Mouse (Mus musculus): Measurements from ENCODE around the gene Hecw2. TPM values are rescaled to one million over a fixed set of nuclear protein-coding genes. Genes with fewer than 3 reads are reported as not detected.

The Hecw2 gene
- polyA plus RNA-seq (2015; fragmentation: Nextera tagmentation; extraction: Ambion mirVana): 6.9 and 8.4 TPM in 2 replicates

DNA sequence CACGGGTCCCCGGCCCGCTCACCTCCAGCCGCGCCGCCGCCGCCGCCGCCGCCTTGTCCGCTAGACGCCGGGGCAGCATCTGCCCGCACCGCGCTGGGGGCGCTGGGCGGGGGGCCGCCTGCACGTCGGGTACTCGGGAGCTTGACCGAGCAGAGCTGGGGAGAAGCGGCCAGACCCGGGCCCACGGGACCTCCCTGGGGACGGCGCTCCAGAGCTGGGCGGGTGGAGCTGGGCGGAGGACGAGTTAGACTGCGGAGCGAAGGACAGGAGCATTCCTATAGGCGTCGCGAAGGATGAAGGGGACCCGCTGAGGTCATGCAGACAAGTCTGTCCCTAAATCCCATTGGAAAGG, at the start of gene Hecw2:
TSS of gene Hecw2 (minus strand) at position 215 of the 352 bp plus-strand sequence.
- H3K4me1 ChIP-seq: peaks cover 9% of the 10 kb centered on the region
- H3K9ac ChIP-seq (replicated peaks): peak within 1 kb of the TSS; percentile 87
- under 1% methylated on average over 26 of the region's 38 CpGs for WGBS
- H3K36me3 ChIP-seq: no peaks in the 10 kb centered on the region
- no peaks in the 10 kb centered on the region for H3K27me3 ChIP-seq (replicated peaks)
- H3K9me3 ChIP-seq (replicated peaks): no peaks in the 10 kb centered on the region
- peak within 1 kb of the TSS; percentile 94 for H3K4me3 ChIP-seq (replicated peaks)
- peak within 1 kb of the TSS; percentile 97 for H3K27ac ChIP-seq (replicated peaks)
- H3K4me2 ChIP-seq: peak within 1 kb of the TSS; percentile 69
- peak; percentile 85 for ATAC-seq (ENCODE audit: low FRiP score)

DNA sequence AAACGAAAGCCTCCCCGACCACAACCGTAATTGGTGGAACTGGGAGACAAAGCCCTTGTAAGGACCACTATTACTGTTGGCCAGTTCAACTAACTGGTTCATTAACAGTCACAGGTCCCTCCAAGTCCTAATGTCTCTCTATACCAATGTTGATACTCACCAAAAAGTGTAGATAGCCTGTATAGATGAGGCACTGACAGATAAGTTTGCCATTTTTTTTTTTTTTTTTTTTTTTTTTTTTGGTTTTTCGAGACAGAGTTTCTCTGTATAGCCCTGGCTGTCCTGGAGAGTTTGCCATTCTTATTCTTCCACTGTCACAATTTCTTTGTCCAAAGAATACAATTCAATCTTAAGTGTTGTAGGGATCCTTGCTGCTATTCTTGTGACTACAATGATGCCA, 47.8 kb upstream of the Hecw2 start:
- ATAC-seq (ENCODE audit: low FRiP score): no peak
- no peaks in the 10 kb centered on the region for H3K36me3 ChIP-seq
- no peaks in the 10 kb centered on the region for H3K27me3 ChIP-seq (replicated peaks)
- 95% methylated on average over 4 of the region's 4 CpGs for WGBS
- no peaks in the 10 kb centered on the region for H3K4me1 ChIP-seq
- H3K27ac ChIP-seq (replicated peaks): no peak overlapping the region
- H3K4me3 ChIP-seq (replicated peaks): no peak overlapping the region
- H3K9me3 ChIP-seq (replicated peaks): no peaks in the 10 kb centered on the region
- no peak overlapping the region for H3K4me2 ChIP-seq
- no peak overlapping the region for H3K9ac ChIP-seq (replicated peaks)

DNA sequence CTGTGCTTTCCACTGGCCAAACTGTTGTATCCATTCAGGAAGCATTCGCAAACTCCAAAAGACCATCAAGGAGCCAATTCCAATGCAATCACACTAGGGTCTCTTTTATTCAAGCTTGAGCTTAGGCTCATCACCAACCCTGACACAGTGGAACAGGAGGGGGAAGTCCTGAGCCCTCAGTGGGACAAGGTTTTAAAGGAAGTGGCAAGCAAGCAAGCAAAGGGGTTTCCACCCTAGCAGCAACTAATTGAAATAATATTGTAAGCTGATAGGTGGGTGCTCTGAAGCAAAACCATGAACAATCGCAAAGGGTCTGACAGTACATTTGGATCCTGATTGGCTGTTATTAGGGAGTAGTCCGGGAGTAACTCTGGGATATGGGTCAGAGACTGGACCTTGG, 25.3 kb upstream of the Hecw2 start:
- Histone ChIP-seq H3K9ac (replicated peaks) (no peak overlapping the region), H3K4me2 (no peak overlapping the region), H3K9me3 (replicated peaks) (no peaks in the 10 kb centered on the region), H3K27ac (replicated peaks) (no peak overlapping the region), H3K4me1 (no peaks in the 10 kb centered on the region), H3K4me3 (replicated peaks) (no peak overlapping the region), H3K27me3 (replicated peaks) (no peaks in the 10 kb centered on the region), H3K36me3 (no peaks in the 10 kb centered on the region)
- ATAC-seq (ENCODE audit: low FRiP score): no peak
- 95% methylated on average over 3 of the region's 3 CpGs for WGBS

DNA sequence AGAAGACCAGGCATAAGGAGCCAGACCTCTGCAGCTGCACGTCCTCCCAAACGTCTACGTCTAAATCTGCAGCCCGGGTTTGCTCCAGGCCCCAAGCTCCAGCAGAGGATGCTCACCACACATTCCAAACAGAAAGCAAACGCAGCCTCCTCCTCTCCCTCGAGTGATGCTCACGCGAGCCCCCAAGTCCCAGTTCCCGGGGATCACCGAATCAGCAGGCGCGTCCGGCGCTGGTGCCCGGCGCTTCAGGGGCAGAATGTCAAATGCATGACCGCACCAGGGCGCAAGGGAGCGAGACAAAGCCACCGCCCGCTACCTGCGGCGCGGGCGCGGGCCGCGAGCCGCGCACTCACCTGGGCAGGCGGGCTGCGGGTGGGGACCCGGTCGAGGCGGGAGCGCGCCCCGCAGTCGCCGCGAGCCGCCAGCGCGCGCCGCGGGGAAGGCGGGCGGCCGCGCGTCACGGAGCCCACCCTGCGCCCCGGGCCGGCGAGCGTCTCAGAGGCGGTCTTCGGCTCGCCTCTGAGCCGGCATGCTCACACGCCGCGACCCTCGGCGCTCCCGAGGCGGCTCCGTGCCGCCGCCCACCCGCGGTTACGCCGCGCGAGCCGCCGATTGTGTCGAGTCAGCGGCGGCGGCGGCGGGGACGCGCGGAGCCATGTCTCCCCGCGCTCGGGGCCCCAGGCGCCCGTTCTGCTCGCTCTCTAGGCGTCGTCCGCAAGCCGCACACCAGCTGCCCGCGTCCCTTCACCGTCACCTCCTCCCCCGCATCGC, 600 bp downstream of the Hecw2 start:
- no peaks in the 10 kb centered on the region for H3K9me3 ChIP-seq (replicated peaks)
- no peaks in the 10 kb centered on the region for H3K27me3 ChIP-seq (replicated peaks)
- peak; percentile 94 for ATAC-seq (ENCODE audit: low FRiP score)
- peak overlapping the region; percentile 87 for H3K9ac ChIP-seq (replicated peaks)
- H3K4me2 ChIP-seq: peak overlapping the region; percentile 69
- H3K4me1 ChIP-seq: peaks cover 9% of the 10 kb centered on the region
- peak overlapping the region; percentile 97 for H3K27ac ChIP-seq (replicated peaks)
- H3K4me3 ChIP-seq (replicated peaks): peak overlapping the region; percentile 94
- no peaks in the 10 kb centered on the region for H3K36me3 ChIP-seq
- WGBS: under 1% methylated on average over 66 of the region's 104 CpGs

DNA sequence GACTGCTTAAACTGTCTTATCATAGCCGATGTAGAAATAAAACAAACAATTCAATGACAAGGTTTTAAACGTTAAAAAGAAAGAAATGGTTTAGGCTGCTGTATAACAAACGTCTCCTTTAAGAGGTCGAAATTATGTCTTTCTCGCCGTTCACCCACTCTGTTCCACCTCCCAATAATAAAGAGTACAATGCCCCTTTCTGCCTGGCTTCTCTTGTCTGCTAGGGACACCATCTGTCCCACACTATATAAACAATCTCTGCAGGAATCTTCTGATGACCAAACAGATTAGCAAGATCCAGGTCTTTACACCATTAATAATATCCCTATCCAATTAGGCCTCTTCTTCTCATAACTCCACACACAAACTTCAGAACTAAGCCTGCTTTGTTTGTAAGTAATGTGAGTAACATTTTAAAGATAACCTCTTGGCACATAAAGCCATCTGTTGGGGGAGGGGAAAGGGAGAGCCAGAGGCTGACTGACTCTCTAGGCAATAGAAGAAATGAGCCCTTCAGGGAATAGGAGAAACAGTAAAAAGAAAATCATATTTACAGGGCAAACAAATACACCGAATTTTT, 1.7 kb downstream of the Hecw2 start:
- Histone ChIP-seq H3K36me3 (no peaks in the 10 kb centered on the region), H3K27me3 (replicated peaks) (no peaks in the 10 kb centered on the region), H3K9ac (replicated peaks) (no peak overlapping the region), H3K27ac (replicated peaks) (no peak overlapping the region), H3K4me3 (replicated peaks) (peak overlapping the region; percentile 94), H3K9me3 (replicated peaks) (no peaks in the 10 kb centered on the region), H3K4me2 (peak overlapping the region; percentile 69), H3K4me1 (peaks cover 9% of the 10 kb centered on the region)
- ATAC-seq (ENCODE audit: low FRiP score): no peak
- 23% methylated on average over 7 of the region's 7 CpGs for WGBS

DNA sequence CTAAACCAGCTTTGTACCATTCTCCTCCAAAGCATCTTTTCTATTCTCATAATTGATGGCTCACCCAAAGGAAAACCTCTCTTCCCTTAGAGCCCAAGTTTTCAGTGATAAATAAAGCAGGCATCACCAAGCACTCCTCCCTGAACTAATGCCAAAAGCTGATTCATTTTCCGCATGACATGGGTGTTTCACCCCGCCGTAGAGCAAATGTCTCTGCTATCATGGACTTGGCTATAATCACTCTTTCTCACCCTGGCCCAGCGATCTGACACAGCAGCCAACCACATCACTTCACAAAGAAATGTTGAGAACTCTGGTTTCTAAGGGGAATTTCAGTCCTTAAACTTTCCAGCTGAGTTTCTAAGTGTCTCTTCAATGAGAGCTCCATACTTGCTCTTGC, 7.4 kb downstream of the Hecw2 start:
- Histone ChIP-seq H3K27me3 (replicated peaks) (no peaks in the 10 kb centered on the region), H3K4me3 (replicated peaks) (no peak overlapping the region), H3K36me3 (no peaks in the 10 kb centered on the region), H3K4me2 (no peak overlapping the region), H3K4me1 (peaks cover 3% of the 10 kb centered on the region; the same call in 1 of the 2 replicates), H3K27ac (replicated peaks) (no peak overlapping the region), H3K9me3 (replicated peaks) (no peaks in the 10 kb centered on the region), H3K9ac (replicated peaks) (no peak overlapping the region)
- ATAC-seq (ENCODE audit: low FRiP score): no peak
- WGBS: 77% methylated on average over 4 of the region's 4 CpGs

DNA sequence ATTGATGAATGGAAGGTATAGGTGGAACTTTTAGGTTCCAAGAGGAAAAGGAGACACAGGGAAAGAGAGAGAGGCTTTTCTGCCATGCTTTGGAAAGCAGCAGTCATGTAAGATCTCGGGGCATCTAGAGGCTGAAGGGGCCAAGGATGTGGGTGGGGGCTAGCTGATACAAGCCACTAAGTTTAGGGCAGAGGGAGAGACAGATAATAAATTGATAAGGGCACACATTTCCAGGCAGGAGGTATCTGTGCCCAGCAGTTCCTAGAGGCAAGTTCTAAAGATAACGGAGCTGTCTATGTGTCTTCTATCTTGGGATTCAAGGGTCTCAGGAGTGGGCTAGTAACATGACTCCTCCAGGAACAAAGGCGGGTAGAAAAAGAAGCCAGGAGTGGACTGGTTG, 8.6 kb downstream of the Hecw2 start:
- no peak for ATAC-seq (ENCODE audit: low FRiP score)
- no peak overlapping the region for H3K4me2 ChIP-seq
- 74% methylated on average over 3 of the region's 3 CpGs for WGBS

DNA sequence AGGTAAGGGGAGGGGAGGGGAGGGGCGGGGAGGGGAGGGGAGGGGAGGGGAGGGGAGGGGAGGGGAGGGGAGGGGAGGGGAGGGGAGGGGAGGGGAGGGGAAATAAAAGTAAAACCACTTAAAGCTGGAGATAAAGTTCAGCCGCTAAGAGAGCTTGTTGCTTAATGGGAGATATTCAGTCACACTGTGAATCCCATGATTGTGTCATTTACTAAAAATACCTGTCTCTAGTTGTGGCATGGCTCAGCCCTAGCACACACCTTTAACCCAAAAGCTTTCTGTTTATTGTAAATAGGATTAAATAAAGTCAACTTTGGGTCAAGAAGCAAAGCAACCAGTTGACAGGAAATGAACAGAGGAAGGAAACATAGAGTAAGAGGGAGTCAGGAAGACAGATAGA, 14.3 kb downstream of the Hecw2 start:
- 63% methylated on average over 1 of the region's 2 CpGs for WGBS
- Histone ChIP-seq H3K36me3 (no peaks in the 10 kb centered on the region), H3K9me3 (replicated peaks) (no peaks in the 10 kb centered on the region), H3K27ac (replicated peaks) (no peak overlapping the region), H3K4me3 (replicated peaks) (no peak overlapping the region), H3K9ac (replicated peaks) (no peak overlapping the region), H3K27me3 (replicated peaks) (no peaks in the 10 kb centered on the region), H3K4me2 (no peak overlapping the region), H3K4me1 (no peaks in the 10 kb centered on the region)
- ATAC-seq (ENCODE audit: low FRiP score): no peak

More for the DNA sequence above, 8.6 kb downstream of the Hecw2 start:
- Histone ChIP-seq H3K36me3 (no peaks in the 10 kb centered on the region), H3K27me3 (replicated peaks) (no peaks in the 10 kb centered on the region), H3K9ac (replicated peaks) (no peak overlapping the region), H3K9me3 (replicated peaks) (no peaks in the 10 kb centered on the region), H3K27ac (replicated peaks) (no peak overlapping the region), H3K4me3 (replicated peaks) (no peak overlapping the region), H3K4me1 (no peaks in the 10 kb centered on the region)

DNA sequence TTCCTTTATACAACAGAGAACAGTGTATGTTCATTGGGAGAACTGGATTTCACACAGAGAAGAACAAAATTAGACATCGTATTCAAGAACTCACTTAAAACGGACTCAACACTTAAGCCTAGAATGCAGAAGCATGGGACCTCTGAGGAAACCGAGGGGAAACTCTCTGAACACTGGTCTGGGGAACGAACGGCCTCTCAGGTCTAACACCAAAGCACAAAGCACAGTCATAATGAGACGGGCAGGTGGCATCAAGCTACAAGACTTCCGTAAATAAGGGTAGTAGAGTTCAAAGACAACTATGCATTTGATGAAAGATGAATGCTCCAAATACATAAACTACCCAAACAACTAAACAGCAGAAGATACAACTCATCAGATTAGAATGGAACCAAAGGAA, 15.8 kb downstream of the Hecw2 start:
- Histone ChIP-seq H3K27me3 (replicated peaks) (no peaks in the 10 kb centered on the region), H3K9me3 (replicated peaks) (no peaks in the 10 kb centered on the region), H3K27ac (replicated peaks) (no peak overlapping the region), H3K4me3 (replicated peaks) (no peak overlapping the region), H3K4me1 (no peaks in the 10 kb centered on the region), H3K4me2 (no peak overlapping the region), H3K36me3 (no peaks in the 10 kb centered on the region), H3K9ac (replicated peaks) (no peak overlapping the region)
- ATAC-seq (ENCODE audit: low FRiP score): no peak
- WGBS: 94% methylated on average over 7 of the region's 7 CpGs

DNA sequence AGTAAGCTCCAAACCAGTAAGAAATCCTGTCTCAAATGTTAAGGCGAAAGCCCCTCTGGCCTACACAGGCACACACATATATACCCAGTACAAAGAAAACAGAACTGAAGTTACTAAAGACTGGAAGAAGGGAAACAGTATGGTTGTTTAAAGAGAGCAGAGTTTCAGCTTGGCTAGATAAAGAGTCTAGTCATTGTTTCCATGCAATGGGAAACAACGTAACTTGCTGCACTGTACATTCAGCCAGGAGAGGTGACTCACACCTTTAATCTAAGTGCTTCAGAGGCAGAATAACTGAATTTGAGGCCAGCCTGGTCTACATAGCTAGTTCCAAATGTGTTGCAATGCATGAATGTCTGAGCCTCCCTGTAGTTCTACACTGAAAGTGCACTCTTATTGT, 18.4 kb downstream of the Hecw2 start:
- H3K4me2 ChIP-seq: no peak overlapping the region
- no peak overlapping the region for H3K4me3 ChIP-seq (replicated peaks)
- H3K27me3 ChIP-seq (replicated peaks): no peaks in the 10 kb centered on the region
- H3K4me1 ChIP-seq: no peaks in the 10 kb centered on the region
- no peaks in the 10 kb centered on the region for H3K9me3 ChIP-seq (replicated peaks)
- no peak for ATAC-seq (ENCODE audit: low FRiP score)
- H3K9ac ChIP-seq (replicated peaks): no peak overlapping the region
- 93% methylated on average over 2 of the region's 2 CpGs for WGBS
- H3K36me3 ChIP-seq: no peaks in the 10 kb centered on the region
- no peak overlapping the region for H3K27ac ChIP-seq (replicated peaks)

DNA sequence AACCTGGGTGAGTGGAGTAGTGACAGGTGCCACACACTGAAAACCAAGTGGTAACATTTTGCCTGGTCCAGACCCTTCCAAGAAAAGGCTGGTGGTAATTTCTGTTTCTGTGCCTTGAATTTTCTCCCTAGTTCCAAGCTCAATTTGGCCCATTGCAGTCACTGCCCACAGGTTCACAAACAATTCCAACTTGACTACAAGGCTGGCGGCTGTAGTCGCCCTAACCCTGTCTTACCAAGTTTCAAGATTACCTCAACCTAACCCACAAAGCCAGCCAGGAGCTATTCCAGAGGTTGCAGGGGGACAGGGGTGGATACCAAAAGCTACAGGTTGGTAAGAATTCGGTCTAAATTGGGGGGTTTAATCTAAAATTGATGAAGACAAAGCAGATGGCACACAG, 27.0 kb downstream of the Hecw2 start:
- no peak for ATAC-seq (ENCODE audit: low FRiP score)
- WGBS: 88% methylated on average over 3 of the region's 3 CpGs
- Histone ChIP-seq H3K9ac (replicated peaks) (no peak overlapping the region), H3K9me3 (replicated peaks) (no peaks in the 10 kb centered on the region), H3K4me3 (replicated peaks) (no peak overlapping the region), H3K4me2 (no peak overlapping the region), H3K36me3 (no peaks in the 10 kb centered on the region), H3K27me3 (replicated peaks) (no peaks in the 10 kb centered on the region), H3K4me1 (no peaks in the 10 kb centered on the region), H3K27ac (replicated peaks) (no peak overlapping the region)

DNA sequence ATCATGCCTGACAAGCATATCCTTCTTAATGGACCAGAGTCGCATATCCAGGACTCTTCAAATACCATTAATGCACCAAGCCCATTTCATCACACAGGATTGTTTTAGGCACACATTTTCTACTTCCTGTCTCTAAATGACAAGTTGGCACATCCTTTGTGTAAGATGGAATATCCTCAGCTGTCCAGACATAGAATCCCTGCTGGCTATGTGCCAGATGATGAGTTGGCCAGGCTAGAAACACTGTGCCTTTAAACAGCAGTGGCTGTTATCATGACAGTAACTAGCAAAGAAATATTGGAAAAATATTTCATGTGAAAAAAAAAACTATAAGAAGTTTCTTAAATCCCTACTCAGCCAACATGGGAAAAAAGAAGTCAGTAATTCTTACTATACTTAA, 35.4 kb downstream of the Hecw2 start:
- Histone ChIP-seq H3K27me3 (replicated peaks) (no peaks in the 10 kb centered on the region), H3K9ac (replicated peaks) (no peak overlapping the region), H3K9me3 (replicated peaks) (no peaks in the 10 kb centered on the region), H3K4me2 (no peak overlapping the region), H3K27ac (replicated peaks) (no peak overlapping the region), H3K36me3 (no peaks in the 10 kb centered on the region), H3K4me3 (replicated peaks) (no peak overlapping the region), H3K4me1 (no peaks in the 10 kb centered on the region)
- WGBS: 80% methylated on average over 1 of the region's 1 CpGs
- ATAC-seq (ENCODE audit: low FRiP score): no peak
